Mouse (Mus musculus) heart, adult 8-10 months (tissue): ENCODE data around the gene Tmem63c. TPM values are rescaled to one million over a fixed set of nuclear protein-coding genes. Genes with fewer than 3 reads are reported as not detected.

ENCODE experiments used
- DNase-seq: peaks from one replicate; pipeline ENCODE4 v3.0.0; 2022; ENCODE audit warnings: low spot score
- microRNA-seq: library from miRNA; unstranded; fragments of <30 nt; microRNA quantifications from one replicate; pipeline ENCODE4 v1.2.0, GENCODE M21; 2022
- total RNA-seq, 4 experiments: library from RNA; stranded (reverse); gene quantifications; 2 replicates each; pipeline ENCODE4 v1.2.4; 2022

Gene Tmem63c
- total RNA-seq, 4 experiments from 2014 or later, result 0.08 to 0.28 (median 0.17) TPM; not detected in 1

DNA sequence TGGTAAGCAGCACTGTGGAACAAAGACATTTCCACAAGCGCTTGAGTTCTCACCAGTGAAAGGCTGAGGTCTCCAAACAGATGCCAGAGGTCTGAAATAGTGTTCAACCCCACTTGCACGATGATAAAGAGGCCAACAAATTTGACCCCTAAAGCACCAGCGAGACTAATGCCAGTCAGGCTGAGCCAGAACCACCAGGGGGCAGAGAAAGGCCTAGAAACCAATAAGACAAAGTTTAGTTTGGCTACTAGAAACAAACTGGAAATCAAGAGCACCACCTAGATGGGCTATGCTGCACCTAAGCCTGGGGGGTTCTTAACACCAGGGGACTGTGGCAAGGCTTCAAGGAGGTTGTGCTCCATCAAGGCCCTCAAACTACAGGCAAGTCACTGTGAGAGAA, 110.5 kb downstream of the Tmem63c start:
- DNase-seq, result no peak

DNA sequence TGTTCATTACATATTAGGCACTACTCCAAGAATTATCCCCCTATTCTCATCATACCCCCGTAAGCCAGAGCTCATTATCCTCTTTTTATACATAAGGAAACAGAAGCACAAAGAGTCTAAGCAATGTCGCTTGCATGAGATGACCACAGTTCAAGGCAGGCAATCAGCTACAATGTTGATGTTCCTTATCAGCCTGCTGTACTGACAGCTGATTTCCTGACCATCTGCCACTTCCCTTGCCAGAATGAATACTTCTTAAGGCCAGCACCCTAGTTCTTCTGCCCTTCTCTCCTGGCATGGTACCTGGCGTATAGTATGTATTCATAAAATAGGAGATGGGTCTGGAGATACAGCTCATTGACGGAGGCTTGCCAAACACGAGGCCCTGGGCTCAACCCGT, 111.1 kb downstream of the Tmem63c start:
- no peak for DNase-seq

DNA sequence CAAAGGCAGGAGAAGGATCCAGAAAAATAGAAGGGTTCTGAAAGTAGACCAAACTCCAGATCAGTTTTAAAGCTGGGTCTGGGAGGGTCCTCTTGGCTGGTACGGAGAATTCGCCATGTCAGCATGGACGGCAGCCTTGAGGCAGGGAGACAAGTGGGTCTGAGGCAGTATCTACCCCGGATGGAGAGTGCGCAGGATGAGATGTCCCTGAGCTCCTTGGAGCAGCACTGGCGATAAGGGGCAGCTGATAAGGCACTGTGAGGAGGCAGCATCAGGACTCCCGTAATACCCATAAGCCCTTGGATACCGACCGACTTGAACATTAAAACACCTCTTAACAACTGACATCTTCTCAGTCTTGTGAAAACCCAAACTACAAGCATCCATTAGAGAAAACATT, 111.6 kb downstream of the Tmem63c start:
- no peak for DNase-seq

DNA sequence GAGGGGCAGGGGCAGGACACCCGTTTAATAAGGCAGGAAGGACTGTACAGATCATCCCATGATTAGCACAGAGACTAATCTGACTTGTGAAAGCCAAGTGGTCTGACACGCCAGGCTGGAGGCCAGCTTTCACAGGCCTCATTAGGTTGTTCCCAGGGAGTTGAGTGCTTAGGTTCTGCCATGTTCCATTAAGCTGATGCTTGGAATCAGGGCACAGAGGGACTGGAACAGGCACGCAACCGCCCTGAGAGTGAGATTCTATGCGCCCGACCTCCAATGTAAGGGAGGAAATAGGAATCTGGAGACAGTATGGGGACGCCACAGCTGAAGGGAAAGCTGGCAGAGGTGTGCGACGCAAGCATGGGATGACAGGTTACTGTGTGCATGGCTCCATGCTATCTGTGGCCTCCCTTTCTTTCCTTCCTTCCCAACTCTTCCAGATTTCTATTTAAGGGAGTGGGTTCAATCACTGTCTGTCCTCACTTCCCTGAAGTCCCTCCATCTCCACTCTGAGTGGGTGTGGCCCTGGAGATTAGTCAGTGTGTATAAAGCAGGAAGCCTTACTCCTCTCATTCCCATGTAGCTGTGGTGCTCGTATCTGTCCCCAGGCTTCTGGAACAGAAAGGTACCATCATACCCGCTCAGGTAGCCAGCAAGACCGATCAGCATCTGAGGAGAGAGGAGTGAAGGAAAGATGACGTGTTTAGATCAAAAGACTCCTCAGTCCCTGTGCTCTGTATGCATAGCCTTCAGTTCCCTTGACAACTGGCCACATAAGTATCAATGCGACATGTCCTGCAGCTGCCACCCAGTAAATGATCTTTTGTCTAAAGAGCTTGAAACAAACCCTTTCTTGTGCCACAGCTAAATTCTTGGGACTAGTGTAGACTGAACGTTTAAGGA, 116.5 kb downstream of the Tmem63c start:
- DNase-seq, result no peak

DNA sequence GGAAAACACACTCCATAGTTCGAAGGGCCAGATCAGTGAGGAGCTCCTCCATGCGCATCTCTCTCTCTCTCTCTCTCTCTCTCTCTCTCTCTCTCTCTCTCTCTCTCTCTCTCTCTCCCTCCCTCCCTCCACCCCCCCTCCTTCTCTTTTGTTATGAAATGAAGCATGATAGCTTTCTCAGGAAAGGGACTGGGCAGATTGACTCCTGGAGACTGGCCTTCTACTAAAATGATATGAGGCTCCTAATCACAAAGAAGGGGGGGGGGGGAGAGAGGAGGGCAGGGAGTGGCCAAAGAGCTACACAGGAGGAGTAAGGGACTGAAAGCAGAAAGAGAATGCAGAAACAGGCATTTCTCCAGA, 117.2 kb downstream of the Tmem63c start:
- no peak for DNase-seq

DNA sequence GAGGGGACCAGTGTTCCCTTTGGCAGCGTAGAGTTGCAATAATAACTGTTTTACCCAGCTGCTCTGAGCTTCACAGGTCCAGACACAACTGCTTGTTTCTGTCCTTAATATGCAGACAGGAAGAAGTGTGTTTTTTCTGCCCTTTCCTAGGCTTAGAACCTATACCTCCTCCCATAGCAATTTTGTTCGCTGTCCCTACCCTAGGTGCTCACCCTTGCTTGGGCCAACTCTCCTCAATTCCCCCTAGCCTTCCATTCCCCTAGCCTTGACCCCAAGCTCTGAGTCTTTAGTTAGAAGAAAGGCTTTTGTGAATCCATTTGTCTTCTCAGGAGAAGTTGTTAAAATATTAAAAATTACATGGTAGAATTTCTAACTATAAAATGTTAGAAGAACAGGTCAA, 117.6 kb downstream of the Tmem63c start:
- DNase-seq, result no peak

Small RNA genes within 50 kb of the gene (microRNA-seq; reads per million reads assigned to microRNA genes)
- gene Gm25847, result not detected

Other genes starting within 250 kb of the Tmem63c start
- gene Irf2bpl, start 136.5 kb upstream of the Tmem63c start, total RNA-seq, result 10 to 100 TPM; 26.2 to 30.4 (median 27.8) TPM
- 10 to 100 TPM; 42.4 to 53.8 (median 48.3) TPM for gene Cipc, start 74.3 kb upstream of the Tmem63c start, total RNA-seq
- gene Zdhhc22, start 30.9 kb upstream of the Tmem63c start, total RNA-seq, result not detected
- gene Ngb, start 81.2 kb downstream of the Tmem63c start, total RNA-seq, result under 1 TPM in 2 of 4 experiments, not detected in 2; 0.16 to 0.47 TPM
- 10 to 100 TPM; 45.5 to 49.6 (median 46.5) TPM for gene Gstz1, start 125.8 kb downstream of the Tmem63c start, total RNA-seq
- gene Pomt2, start 126.6 kb downstream of the Tmem63c start, total RNA-seq, result 10 to 100 TPM in 2 of 4 experiments, 1 to 10 TPM in 2; 8.0 to 10.8 (median 9.3) TPM
- under 1 TPM in 1 of 4 experiments, not detected in 3; 0.66 TPM for gene Samd15, start 178.4 kb downstream of the Tmem63c start, total RNA-seq
- gene Tmed8, start 179.1 kb downstream of the Tmem63c start, total RNA-seq, result 1 to 10 TPM; 6.3 to 6.9 (median 6.7) TPM
- gene Noxred1, start 217.4 kb downstream of the Tmem63c start, total RNA-seq, result under 1 TPM in 3 of 4 experiments, not detected in 1; 0.33 to 0.66 (median 0.37) TPM
- gene Vipas39, start 244.9 kb downstream of the Tmem63c start, total RNA-seq, result 10 to 100 TPM; 23.5 to 25.1 (median 24.0) TPM
- 100 to 1,000 TPM; 120 to 139 (median 131) TPM for gene Ahsa1, start 245.1 kb downstream of the Tmem63c start, total RNA-seq